Mouse (Mus musculus) gastrocnemius, postnatal 36 days (tissue): ENCODE measurements at regions not wholly inside any gene's neighbourhood (a gene's known extent, or its start where the extent isn't known, plus 50 kb on each side); places are given as distances from the start of the nearest gene placed in this dataset.

Experiments
- DNase-seq, 2 experiments: peaks; one replicate each; pipeline ENCODE4 v3.0.0; 2022
- intact Hi-C: fragments of 180-260 bp; cut with DNase I; formaldehyde crosslinking; loops from one replicate; pipeline ENCODE4 v1.15.1; 2025

GRCm38 (mm10) chr14:31942266-31942960, 86.4 kb upstream of the Galnt15 start:
- intact Hi-C loops: loop anchor here (2.0 to 5.0 kb wide), 2 partner anchors 146 to 290 kb away; no protein-coding TSS in a partner anchor
- no peak for DNase-seq

DNA sequence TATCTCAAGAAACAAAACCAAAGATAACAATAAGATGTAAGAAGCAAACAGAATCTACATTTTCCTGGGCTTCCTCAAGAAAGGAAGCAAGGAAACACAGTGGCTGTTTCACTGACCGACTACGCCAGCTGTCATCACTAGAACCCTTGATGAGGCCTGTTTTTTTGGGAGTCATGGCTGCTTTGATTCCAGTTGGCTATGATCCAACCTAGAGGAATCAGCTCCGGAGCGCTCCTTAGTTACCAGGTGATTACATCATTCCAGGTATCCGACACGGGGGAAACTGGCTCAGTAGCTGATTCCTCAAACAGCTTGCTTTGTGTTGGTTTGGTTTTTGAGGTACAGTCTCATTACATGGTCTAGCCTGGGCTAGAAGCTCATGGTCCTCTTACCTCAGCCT, 84.1 kb upstream of the Galnt15 start:
- no peak for DNase-seq
- intact Hi-C loops: loop anchor here (5.0 kb wide), 1 partner anchor 292 kb away; no protein-coding TSS in a partner anchor

DNA sequence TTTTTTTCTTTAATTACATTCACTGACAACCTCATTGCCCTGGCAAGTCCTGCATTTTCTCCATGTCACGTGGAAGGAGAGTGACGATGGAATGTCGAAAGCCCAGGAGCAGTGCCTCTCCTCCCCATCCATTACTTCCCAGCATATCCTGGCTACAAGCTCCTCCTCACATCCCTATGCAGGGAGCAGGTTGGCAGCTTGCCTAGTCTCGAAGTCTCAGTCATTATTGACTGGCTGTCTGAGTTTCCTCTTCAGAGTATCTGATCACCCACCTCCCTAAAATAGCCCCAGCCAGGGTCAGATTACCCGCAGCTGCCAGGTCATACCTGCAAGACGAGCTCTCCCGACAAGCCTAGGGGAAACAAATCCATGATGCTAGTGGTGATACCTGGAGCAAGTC, 83.7 kb upstream of the Galnt15 start:
- intact Hi-C loops: no loop called here
- DNase-seq: no peak

- intact Hi-C loops: no loop called here
- no peak for DNase-seq
Measured at GRCm38 (mm10) chr14:31946032-31946431, 82.8 kb upstream of the Galnt15 start.

GRCm38 (mm10) chr14:31947246-31947645, 81.5 kb upstream of the Galnt15 start:
- intact Hi-C loops: no loop called here
- DNase-seq: no peak

- DNase-seq: no peak
- intact Hi-C loops: no loop called here
Measured at GRCm38 (mm10) chr14:31951894-31952293, 76.9 kb upstream of the Galnt15 start.

DNA sequence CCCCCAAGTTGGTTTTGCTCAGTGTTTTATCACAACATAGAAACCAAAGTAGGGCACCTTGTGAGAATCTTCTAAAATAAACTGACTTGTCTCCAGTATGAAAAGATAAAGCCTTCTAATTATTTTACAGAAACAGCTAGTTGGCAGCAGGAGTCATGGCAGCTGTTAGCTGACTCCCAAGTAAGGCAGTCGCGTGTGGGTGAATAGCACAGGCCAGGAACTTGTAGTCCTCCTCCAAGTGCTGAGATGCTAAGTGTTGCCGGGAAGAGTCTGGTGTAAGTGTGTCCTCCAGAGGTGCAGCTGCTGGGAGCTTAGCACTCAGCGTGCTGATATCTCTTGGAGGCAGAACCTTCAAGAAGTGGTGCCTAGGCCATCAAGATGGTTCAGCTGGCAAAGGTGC, 75.0 kb upstream of the Galnt15 start:
- DNase-seq: no peak
- intact Hi-C loops: loop anchor here (2.0 kb wide), 1 partner anchor 123 kb away; no protein-coding TSS in a partner anchor

GRCm38 (mm10) chr14:31954945-31955344, 73.8 kb upstream of the Galnt15 start:
- intact Hi-C loops: loop anchor here (1.0 to 2.0 kb wide), 2 partner anchors 77 to 122 kb away; no protein-coding TSS in a partner anchor
- DNase-seq: peak; percentile 71 to 84

GRCm38 (mm10) chr14:31957211-31957638, 71.6 kb upstream of the Galnt15 start:
- DNase-seq: peak in 1 of 2 experiments; percentile 35
- intact Hi-C loops: no loop called here

DNA sequence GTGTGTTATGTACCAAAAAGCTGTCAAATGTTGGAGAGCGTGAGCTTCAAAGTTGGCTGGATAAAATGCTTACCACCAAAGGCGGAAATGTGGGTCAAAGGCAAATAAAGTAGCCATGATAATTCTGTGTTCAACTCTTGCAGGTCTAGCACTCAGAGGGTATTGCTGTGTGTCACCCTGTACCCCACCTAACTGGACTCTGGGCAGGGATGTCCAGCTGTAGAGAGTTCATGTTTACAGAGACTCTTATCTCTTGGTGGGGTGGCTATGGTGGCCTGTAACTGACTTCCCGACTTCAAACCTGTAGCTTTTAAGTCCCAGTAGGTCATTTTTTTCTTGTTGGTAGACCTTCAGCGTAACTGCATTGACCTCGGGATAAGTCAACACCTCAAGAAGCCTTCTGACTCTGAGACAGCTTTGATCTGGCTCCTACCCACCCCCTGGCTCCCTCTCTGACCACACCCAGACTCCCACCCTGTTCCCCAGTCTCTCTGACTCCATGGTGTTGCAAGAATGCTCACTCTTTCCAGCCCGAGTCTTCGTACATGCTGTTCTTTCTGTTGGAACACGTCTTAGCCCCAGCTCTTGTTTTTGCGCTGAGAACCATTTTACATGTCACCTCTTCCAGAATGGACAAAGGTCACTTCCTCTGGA, 68.5 kb upstream of the Galnt15 start:
- intact Hi-C loops: no loop called here
- peak in 1 of 2 experiments; percentile 45 for DNase-seq

GRCm38 (mm10) chr14:31961442-31961841, 67.3 kb upstream of the Galnt15 start:
- intact Hi-C loops: no loop called here
- peak in 1 of 2 experiments; percentile 52 for DNase-seq

- intact Hi-C loops: no loop called here
- DNase-seq: peak in 1 of 2 experiments; percentile 41
Measured at GRCm38 (mm10) chr14:31963131-31963911, 65.5 kb upstream of the Galnt15 start.

DNA sequence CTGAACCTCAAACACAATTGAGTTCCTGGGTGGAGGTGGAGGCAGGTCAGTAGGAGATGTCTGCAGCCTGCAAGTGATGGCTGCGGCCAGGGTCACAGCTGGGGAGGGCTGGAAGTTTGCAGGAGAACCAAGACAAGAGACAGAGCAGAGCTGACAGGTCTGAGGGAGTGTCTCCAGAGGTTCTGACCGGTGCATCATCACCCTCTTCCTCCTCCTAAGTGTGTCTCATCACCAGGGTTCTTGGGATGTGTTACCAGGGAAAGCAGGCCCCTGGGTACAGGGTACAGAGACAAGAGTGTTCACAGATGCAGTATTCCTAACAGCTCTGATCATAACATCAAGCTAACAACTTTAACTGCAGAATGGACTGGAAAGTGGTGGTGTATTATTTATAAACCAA, 64.7 kb upstream of the Galnt15 start:
- DNase-seq: no peak
- intact Hi-C loops: no loop called here

- intact Hi-C loops: no loop called here
- DNase-seq: no peak
Measured at GRCm38 (mm10) chr14:31964831-31965230, 64.0 kb upstream of the Galnt15 start.

DNA sequence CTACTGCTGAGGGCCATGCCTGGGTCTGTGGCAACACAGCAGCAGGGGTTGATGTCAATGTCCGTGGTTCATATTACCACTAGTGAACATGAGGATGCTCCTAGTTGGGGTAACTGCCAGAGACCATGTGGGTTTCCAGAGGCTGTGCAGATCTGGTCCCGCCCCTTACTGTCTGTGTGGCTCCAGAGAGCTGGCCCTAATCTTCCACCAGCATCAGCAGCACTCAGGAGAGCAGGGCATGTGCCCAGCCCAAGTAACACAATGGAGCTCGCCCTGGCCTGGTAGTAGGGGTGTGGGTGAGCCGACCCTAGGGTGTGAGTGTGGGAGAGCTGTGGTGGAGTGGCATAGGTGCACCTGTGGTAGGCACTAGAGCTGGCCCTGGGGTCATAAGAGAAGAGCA, 59.3 kb upstream of the Galnt15 start:
- intact Hi-C loops: no loop called here

DNA sequence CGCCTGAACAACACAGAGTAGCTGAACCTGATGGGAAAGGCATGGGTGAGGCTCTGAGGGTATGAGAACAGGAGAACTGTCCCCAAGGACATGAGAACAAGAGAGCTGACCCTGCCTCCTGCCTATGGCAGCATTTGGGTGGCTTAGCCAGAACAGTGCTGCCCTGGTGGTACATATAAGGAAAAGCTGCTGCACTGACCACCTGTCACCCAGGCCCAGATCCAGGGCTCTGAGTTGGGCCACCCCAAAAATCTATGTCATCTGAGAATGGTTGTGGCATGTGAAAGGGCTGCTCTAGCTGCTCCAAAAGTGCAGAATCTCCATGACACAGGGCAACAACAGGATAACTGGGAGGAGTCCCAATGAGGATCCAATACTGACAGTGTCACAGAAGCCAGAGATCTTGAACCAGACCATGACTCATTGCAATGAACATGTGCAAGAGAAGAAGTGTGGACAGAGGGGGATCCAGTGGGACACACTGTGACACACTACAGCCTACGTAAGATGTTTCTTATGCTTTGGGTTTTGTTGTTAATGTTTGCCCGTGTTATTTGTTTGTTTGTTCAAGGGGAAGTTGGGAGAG, 58.5 kb upstream of the Galnt15 start:
- DNase-seq: no peak
- intact Hi-C loops: no loop called here

More for the DNA sequence above, 59.3 kb upstream of the Galnt15 start:
- DNase-seq: no peak

GRCm38 (mm10) chr14:31970851-31971250, 57.9 kb upstream of the Galnt15 start:
- intact Hi-C loops: no loop called here
- DNase-seq: no peak

DNA sequence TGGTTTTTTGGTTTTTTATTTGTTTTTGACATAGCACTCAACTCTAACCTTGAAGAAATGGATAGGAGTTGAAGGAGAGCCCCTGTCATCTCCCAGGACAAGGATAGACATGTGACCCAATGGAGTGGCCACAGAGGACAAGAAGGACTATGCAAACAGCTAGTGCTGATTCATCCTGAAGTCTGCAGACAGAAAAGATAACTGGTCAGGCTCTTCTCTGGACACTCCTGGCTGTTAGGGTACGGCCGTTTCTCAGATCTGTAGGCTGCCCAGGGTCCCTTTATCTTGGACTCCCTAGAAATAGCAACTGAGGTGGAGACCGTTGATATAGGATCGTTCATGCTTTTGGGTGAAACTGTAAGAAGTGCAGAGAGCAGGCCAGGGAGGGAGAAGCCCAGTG, 55.1 kb upstream of the Galnt15 start:
- intact Hi-C loops: no loop called here
- DNase-seq: no peak

- peak in 1 of 2 experiments; percentile 19 for DNase-seq
- intact Hi-C loops: no loop called here
Measured at GRCm38 (mm10) chr14:31978196-31978595, 50.6 kb upstream of the Galnt15 start.

- intact Hi-C loops: no loop called here
- DNase-seq: no peak
Measured at GRCm38 (mm10) chr14:31978690-31979089, 50.1 kb upstream of the Galnt15 start.
